Mouse (Mus musculus) liver, embryonic 13.5 days (tissue): ENCODE data around the gene Pln. TPM values are rescaled to one million over a fixed set of nuclear protein-coding genes. Genes with fewer than 3 reads are reported as not detected.

Experiments used
- ATAC-seq: fragments of 200-750 bp; cut with Nextera tagmentation; 2 replicates; pipeline ENCODE4 v1.8.0; 2017; ENCODE audit warnings: low read depth, mild to moderate bottlenecking, moderate number of reproducible peaks, moderate library complexity
- DNase-seq: peaks from one replicate; pipeline ENCODE4 v3.0.0; 2022
- H3K27ac ChIP-seq: fragments of 300-500 bp; sonication (generic); 2 replicates; pipeline ENCODE4 v1.5.1; 2015; ENCODE audit warnings: moderate library complexity, mild to moderate bottlenecking, inconsistent platforms
- H3K27me3 ChIP-seq: fragments of 300-500 bp; sonication (generic); 2 replicates; pipeline ENCODE4 v1.6.1; 2015; ENCODE audit warnings: mild to moderate bottlenecking, inconsistent platforms
- H3K36me3 ChIP-seq: fragments of 300-500 bp; sonication (generic); 2 replicates; pipeline ENCODE4 v1.6.1; 2015; ENCODE audit warnings: mild to moderate bottlenecking, inconsistent platforms
- H3K4me1 ChIP-seq: fragments of 300-500 bp; sonication (generic); replicated peaks from 2 replicates; pipeline ENCODE4 v1.6.1; 2015; ENCODE audit warnings: inconsistent platforms
- H3K4me2 ChIP-seq: fragments of 300-500 bp; sonication (generic); 2 replicates; pipeline ENCODE4 v1.6.1; 2015; ENCODE audit warnings: inconsistent platforms, mild to moderate bottlenecking, moderate library complexity
- H3K4me3 ChIP-seq: fragments of 300-500 bp; sonication (generic); replicated peaks from 2 replicates; pipeline ENCODE4 v1.5.1; 2015; ENCODE audit warnings: mild to moderate bottlenecking, inconsistent platforms
- H3K9ac ChIP-seq: fragments of 300-500 bp; sonication (generic); 2 replicates; pipeline ENCODE4 v1.6.1; 2015; ENCODE audit warnings: mild to moderate bottlenecking, inconsistent platforms
- H3K9me3 ChIP-seq: fragments of 300-500 bp; sonication (generic); replicated peaks from 2 replicates; pipeline ENCODE4 v1.6.1; 2016; ENCODE audit warnings: inconsistent platforms
- WGBS: fragments of 180-500 bp; shearing (Covaris S2); methylation state at CpG from one replicate; pipeline ENCODE4 v1.1.7; 2015; ENCODE audit not compliant: insufficient replicate concordance; 5-methylcytosine and 5-hydroxymethylcytosine counted together
- polyA plus RNA-seq: library from polyadenylated mRNA; unstranded; fragments of >200 nt; fragmentation: Nextera tagmentation; extraction: Ambion mirVana; gene quantifications from 2 replicates; pipeline ENCODE4 v1.2.1, GENCODE M21; 2015

The Pln gene
- polyA plus RNA-seq, 1 experiment from 2014 or later: 0.37 TPM

DNA sequence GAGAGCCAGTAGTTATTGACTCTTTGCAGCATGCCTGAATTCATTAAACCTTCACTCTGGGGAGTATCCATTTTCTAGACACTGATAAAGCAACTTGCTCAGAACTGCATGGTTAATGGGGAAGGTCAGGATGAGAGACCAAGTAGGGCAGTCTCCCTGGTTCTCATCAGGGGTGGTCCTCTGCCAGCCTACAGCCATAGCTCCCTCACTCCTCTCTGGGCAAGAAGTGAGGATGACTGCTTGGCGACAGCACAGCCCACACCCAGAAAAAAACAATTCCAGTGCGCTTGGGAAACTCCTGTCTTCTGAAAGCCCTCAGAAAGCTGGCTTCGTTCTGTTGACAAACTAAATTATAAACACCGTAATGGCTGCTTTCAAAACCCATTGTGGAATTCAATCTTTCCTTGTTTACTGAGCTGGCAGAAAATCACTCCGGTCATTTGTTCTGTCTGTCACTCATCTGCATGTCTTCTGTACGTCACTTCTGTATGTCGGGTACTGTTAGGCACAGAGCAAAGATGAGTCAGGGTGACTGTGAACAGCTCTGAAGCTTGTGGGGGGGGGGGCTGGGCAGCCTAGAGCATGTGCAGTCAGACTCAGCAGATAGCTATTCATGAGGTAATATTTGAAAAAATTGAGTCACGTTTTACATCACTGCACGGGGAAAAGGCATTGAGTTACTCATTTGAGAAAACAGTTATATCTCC is 57.6 kb downstream of the Pln start:
- Histone ChIP-seq H3K27ac (no peak overlapping the region), H3K9ac (no peak overlapping the region), H3K9me3 (no peaks in the 10 kb centered on the region), H3K36me3 (no peaks in the 10 kb centered on the region), H3K4me1 (peaks cover 5% of the 10 kb centered on the region), H3K4me2 (no peak overlapping the region), H3K27me3 (no peaks in the 10 kb centered on the region), H3K4me3 (no peak overlapping the region)
- DNase-seq (no peak), ATAC-seq (no peak)
- WGBS: 63% methylated on average over 9 of the region's 9 CpGs

Other genes with a start within 250 kb of the Pln start
- 1.1 and 1.3 TPM in 2 replicates for gene Cep85l, start 42.3 kb downstream of the Pln start, polyA plus RNA-seq